Mouse (Mus musculus): ENCODE results near the gene Med7.

- no peak for TF ChIP-seq GATA1 (IDR thresholded peaks at IDR 0.05; ENCODE audit: low read length)
- no peak for TF ChIP-seq TAL1 (IDR thresholded peaks at IDR 0.05; ENCODE audit: low read length)
Observed at GRCm38 (mm10) chr11:46431129-46431528, 5.6 kb upstream of the Med7 start.

Measured in erythroblast, embryonic 14.5 days (primary cell).